Mouse (Mus musculus): ENCODE data around the gene Ptpn9.

Gene Ptpn9

GRCm38 (mm10) chr9:57017631-57018030 is 22.9 kb downstream of the Ptpn9 start:
- no peak for DNase-seq

DNA sequence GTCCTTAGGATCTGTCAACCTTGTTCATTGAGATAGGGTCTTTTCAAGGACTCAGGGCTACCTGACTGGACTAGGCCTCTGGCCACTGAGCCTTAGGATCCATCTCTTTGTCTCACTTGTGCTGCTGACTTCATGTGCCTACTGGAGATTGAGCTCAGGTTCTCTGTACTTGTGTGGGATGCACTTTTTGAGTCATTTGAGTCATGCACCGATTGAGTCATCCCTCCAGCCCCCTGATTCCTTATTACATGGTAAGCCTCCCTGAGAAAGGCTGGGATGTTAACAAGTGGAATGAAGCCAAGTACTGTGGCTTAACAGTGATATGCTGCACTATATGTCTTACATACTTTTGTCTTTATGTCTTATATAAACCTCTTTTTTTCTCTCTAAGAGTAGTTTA is 37.0 kb downstream of the Ptpn9 start:
- no peak for DNase-seq

DNA sequence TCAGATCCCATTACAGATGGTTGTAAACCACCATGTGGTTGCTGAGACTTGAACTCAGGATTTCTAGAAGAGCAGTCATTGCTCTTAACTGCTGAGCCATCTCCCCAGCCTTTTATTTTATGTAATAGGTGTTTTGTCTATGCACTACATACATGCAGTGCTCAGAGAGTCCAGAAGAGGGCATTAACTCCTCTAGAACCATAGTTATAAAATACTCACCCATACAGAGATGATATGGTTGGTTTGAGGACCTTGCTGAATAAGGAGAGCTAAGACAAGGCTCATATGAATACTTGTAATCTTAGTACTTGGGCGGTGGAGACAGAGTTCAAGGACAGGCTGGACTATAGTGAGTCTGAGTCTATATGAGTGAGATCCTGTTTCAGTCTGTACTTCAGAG is 61.5 kb downstream of the Ptpn9 start:
- DNase-seq = peak; percentile 62

DNA sequence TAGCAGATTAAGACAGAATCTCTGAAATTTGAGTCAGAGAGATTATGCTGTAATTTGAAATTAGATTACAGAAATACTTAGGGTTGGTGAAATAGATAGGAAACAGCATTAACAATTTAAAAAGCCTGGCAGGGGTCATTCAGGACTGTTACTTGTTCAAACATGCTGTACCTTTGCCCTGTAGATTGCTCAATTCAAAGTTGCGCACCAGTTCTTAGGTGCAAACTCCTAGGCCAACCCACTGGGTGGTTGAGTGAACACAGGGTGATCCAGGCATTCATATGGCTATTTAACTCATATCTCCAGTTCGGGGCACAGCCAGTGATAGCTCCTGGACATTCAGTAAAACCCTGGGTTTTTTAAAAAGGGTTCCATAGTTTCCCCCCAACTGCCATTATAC is 69.4 kb downstream of the Ptpn9 start:
- DNase-seq = no peak

DNA sequence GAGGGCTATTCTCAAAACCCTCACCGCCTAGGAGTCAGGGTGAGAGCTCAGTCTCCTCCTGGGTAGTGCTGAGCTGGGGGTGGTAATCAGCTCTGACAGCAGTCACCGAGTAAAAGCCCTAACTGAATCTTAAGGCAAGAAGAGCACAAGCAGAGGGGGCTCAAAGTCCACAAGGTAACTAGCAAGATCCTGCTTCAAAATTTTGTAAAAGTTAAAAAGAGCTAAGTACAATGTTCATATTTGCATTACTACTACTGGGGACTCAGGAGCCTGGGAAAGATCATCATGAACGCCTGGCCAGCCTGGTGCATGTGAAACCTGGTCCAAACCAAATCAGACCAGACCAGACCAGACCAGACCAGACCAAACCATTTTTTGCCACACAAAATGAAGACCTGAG is 73.5 kb downstream of the Ptpn9 start:
- DNase-seq = no peak

DNA sequence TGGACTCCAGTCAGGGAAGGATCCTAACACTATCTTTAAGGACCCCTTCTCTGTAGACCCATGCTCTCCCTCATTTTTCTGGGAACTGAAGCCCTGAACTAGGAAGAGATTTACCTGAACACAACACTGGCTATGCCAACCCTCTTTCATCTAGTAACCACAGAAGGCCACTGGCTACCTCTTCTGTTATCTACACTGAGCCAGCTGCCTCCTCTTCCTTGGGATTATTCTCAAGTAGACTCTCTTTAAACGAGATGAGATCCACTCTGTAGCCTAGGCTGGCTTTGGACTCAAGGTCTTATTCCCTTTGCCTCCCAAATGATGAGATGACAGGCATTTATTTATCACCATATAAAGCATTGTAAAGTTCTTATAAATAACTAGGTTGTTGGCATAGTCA is 75.5 kb downstream of the Ptpn9 start:
- no peak for DNase-seq

GRCm38 (mm10) chr9:57070800-57071545 is 76.2 kb downstream of the Ptpn9 start:
- no peak for DNase-seq

GRCm38 (mm10) chr9:57071801-57072351 is 77.2 kb downstream of the Ptpn9 start, which contains the start of gene Sin3a:
Gene Sin3a, plus strand, starts transcription at chr9:57072040.
- peak; percentile 67 for DNase-seq

DNA sequence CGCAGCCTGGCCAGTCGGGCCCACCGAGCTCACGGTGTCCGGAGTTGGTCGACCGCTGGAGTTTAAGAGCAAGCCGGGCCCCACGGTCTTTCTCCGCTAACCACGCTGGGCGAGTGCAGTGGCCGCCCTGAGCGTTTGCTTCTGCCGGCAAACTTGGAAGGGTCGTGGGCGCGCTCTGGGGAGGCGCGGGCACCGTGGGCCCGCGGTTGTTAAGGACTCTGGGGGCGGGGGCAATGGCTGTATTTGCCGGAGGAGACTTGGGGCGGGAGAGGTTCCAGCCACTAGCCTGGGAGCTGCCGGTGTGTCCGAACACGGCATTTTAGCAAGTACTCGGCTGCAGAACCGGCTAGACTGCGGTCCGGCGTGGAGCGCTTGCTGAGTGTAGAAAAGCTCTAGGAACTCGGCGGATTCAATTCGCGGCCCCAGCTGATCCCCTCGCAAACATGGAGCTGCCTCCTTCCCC is 77.8 kb downstream of the Ptpn9 start:
- no peak for DNase-seq

DNA sequence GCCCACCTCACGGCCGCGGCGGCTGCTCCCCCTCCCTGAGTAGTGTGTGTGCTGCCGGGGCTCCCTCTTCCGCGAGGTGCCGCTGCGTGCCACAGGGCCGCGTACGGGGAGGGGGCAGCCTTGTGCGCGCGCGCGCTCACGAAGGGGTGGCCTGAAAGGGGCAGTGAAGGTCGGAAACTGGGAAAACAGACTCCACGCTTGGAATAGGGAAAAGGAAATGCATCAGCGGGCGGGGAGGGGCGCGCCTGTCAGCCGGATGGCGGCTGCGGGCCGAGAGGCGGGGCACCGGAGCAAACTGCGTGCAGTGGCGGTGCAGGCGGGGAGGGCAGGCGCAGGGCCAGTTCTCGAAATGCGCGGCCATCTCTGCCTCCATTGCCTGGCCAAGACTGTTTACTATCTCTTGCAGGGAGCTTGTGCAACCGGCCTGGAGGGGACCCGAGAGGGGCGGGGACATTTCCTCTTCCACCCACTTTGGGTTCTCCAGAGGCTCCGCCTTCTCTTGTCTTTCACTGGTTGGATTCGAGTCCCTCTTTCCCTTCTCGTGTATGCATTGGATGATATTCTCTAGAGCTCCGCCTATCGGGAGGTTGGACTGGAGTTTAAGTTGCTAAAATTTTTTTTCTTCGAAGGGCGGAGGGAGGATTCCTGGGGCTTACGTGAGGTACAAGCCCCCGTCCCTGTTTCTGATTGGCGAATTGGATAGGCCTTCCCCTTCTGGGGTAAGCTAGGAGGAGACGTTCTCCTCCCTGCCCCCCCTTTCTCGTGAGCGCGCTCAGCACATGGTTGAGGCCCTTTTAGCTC is 78.5 kb downstream of the Ptpn9 start:
- peak; percentile 95 for DNase-seq

DNA sequence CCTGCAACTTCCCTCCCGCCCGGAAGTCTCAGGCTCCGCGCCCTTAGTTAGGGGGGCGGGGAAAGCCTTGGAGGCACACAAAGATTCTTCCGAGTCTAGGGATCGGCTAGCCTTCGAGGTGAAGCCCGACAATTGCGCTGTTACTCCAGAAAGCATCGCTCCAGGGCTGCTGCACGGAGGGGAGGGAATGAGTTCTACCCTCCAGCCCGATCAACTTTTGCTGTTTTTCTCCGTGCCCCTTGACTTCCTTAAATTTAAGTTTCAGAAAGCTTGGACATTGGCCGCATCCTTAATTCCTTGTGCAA is 79.0 kb downstream of the Ptpn9 start:
- DNase-seq = no peak

GRCm38 (mm10) chr9:57074171-57074821 is 79.6 kb downstream of the Ptpn9 start:
- DNase-seq = peak; percentile 45

GRCm38 (mm10) chr9:57074822-57075603 is 80.3 kb downstream of the Ptpn9 start:
- peak; percentile 67 for DNase-seq

DNA sequence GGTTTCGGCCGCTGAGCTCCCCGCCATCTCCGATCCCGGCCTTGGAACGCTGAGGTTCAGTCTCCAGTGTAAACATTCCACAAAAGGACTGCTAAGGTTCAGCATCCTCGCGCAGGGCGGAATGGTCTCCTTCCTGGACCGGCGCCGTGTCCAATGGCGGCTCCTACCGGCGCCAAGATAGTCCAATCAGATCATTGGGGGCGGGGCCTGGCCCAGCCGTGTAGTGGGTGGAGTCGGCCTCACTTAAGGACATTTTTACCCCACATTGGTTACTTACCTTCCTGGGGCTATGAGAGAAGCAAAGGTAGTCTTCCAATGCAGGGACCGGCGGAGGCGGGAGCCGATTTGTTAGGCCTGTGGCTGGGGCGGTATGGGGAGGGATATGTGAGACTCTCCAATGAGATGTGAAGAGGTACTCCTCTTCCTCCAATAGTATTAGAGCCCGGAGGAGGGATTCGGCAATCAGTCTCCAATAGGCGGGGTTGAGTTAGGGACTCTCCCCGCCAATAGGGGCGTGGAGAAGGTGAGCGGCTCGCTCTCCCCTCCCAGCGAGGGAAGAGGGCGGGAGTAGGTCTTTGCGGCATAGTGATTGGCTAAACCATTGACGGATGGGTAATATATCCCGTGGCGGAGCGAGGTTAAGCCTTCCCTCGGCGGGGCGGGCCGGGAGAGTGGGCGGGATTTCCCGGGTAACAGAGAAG is 81.1 kb downstream of the Ptpn9 start:
- peak; percentile 97 for DNase-seq

- peak; percentile 87 for DNase-seq
Measured at GRCm38 (mm10) chr9:57076701-57077660, 82.3 kb downstream of the Ptpn9 start.

GRCm38 (mm10) chr9:57082236-57082635 is 87.5 kb downstream of the Ptpn9 start:
- no peak for DNase-seq
